Mouse (Mus musculus) layer of hippocampus, postnatal 36 days (tissue): ENCODE data around the gene Dnajc12. TPM values are rescaled to one million over a fixed set of nuclear protein-coding genes. Genes with fewer than 3 reads are reported as not detected.
"Not testable (repeated sequence)": the region's sequence is repeated elsewhere in the genome, so short reads cannot be mapped to it uniquely, and the experiment has no call there.

Experiments
- DNase-seq, 2 experiments: peaks; one replicate each; pipeline ENCODE4 v3.0.0; 2022
- total RNA-seq, 2 experiments: library from RNA; stranded (reverse); gene quantifications; 2 replicates each; pipeline ENCODE4 v1.2.3; 2021

Dnajc12 gene
- total RNA-seq, 2 experiments from 2014 or later: 16.8 to 23.7 TPM

GRCm38 (mm10) chr10:63386444-63386843, 4.2 kb downstream of the Dnajc12 start:
- DNase-seq: peak; percentile 80 to 83

- DNase-seq: no peak
Observed at GRCm38 (mm10) chr10:63386991-63387390, 4.7 kb downstream of the Dnajc12 start.

DNA sequence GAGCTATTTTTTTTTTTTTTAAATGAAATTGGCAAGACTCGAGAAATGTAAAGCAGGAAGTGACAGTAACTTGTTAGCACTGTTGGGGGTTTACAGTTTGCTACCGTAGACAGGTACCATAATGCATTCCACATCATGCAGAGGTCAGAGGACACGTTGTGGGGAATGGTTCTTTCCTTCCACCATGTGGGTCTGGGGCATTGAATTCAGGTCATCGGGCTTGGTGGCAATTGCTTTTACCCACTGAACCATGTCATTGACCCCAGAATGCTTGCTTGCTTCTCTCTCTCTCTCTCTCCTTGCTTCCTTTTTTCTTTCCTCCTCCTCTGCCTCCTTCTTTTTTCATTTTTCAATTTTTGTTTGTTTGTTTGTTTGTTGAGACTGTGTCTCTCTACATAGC, 6.7 kb downstream of the Dnajc12 start:
- DNase-seq: no peak

GRCm38 (mm10) chr10:63396963-63397362, 14.7 kb downstream of the Dnajc12 start:
- no peak for DNase-seq

GRCm38 (mm10) chr10:63402731-63403504, 20.7 kb downstream of the Dnajc12 start:
- DNase-seq: no peak

DNA sequence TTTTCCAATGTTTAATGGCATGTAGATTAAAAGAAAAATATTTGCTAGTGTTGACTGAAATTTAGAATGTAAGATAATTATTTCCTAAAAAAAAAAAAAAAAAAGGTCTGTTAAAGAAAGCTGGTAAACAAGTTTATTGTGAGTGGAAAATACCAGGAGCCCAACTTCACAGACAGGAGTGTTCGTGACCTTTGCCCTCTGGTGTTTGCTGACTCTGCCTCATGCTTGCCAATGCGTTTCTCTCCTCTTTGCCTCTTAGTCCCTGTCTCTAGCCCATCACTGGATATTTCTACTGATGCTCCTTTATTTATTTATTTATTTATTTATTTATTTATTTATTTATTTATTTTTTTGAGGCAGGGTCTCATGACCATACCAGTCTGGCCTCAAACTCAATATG, 21.4 kb downstream of the Dnajc12 start:
- no peak for DNase-seq

DNA sequence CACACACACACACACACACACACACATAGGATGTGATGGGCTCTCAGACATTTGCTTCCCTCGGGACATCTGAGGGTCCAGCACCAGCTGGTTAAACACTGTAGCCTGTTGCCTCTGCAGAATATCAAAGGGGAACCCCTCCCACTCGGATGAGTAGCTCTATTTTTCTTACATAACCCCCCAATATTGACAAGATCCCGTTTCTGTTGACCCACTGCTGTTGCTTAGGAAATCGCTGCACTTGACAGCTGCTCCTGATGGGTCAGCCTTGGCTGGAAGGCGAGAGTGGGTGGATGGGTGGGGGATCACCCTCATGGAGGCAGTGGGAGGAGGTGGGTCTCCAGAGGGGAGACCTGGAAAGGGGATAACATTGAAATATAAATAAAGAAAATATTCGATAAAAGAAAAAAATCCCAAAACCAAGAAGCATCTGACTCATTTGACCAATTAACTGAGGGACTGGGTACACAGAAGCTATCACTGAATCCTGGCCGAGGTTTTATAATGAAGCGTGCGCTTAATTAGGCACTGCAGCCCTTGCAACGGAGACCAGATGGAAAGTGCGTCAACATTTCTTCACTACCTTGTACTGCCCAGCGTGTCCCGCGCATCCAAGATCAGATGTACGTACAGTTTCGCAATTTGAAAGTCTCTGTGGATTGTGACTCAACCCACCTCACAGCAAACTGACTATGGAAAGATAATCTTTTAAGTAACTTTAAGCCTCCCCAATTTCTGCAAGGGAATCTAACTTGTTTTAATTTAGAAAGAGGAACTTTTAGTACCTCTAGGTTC, 28.1 kb downstream of the Dnajc12 start:
- DNase-seq: peak in 1 of 2 experiments; percentile 4

GRCm38 (mm10) chr10:63411674-63412073, 29.4 kb downstream of the Dnajc12 start:
- not testable (repeated sequence) for DNase-seq

- no peak for DNase-seq
Observed at GRCm38 (mm10) chr10:63412756-63413155, 30.5 kb downstream of the Dnajc12 start.

GRCm38 (mm10) chr10:63415287-63415686, 33.0 kb downstream of the Dnajc12 start:
- DNase-seq: no peak

DNA sequence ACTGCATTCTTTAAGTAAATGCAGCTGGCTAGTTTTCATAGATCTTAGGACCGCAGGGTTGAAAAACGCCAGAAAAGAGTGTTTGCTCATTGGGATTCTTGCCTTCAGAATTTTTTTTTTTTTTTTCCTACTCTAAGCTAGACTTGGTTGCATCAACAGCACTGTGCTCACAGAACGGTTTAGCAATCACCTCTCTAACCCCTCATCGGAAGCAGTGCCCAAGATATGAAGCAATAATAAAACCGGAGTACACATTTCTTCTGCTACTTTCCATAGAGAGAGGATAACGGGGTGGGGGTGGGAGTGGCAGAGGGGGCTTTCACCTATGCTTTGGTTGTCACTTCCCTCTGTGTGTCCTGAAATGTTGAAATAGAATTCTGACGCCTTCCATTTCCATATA, 33.6 kb downstream of the Dnajc12 start:
- no peak for DNase-seq

- no peak for DNase-seq
Observed at GRCm38 (mm10) chr10:63417061-63417460, 34.8 kb downstream of the Dnajc12 start.

DNA sequence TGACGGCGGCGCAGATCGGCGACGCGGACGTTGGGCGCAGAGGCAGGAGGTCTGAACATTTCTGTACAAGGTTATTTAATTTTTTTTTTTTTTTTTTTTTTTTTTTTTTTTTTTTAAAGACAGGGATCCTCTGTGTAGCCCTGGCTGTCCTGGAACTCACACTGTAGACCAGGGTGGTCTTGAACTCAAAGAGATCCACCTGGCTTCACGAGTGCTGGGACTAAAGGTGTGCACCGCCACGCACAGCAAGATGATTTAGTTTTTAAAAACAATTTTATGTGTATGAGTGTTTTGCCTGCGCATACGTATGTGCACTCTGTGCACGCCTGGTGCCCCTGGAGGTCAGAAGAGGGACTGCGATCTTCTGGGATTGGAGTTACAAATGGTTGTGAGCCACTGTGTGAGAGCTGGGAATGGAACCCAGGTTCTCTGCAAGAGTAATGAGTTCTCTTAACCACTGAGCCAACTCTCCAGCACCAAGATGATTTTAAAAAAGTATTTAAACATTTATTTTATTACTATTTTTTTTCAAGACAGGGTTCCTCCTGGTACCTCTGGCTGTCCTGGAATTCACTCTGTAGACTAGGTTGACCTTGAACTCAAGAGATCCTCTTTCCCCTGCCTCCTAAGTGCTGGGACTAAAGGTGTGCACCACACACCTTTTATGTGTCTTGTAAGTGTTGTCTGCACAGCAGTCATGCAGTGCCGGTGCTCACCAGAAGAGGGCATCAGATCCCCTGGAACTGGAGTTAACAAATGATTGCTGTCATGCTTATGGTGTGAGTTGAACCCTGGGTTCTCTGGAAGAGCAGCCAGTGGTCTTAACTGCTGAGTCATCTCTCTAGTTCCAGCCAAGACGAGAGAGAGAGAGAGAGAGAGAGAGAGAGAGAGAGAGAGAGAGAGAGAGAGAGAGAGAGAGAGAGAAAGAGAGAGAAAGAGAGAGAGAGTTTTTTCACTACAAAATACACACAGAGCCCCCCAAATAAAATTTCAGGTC, 39.8 kb downstream of the Dnajc12 start, which contains the start of gene Gm7075:
Gene Gm7075 (minus strand): TSS at position 51 of the 997 bp plus-strand sequence.
- DNase-seq: peak in 1 of 2 experiments; percentile 8

DNA sequence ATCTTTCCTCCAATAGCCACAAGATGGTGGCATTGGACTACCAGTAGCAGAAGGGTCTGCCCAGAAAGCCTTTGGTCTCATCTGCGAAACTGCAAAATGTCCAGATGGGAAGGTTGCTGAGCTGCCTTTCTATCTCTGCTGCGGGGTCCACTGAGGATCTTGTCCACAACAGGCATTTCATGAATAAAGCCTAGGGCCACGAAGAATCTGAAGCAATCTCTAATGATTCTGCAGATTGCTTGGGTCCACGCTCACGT, 40.4 kb downstream of the Dnajc12 start:
- DNase-seq: no peak

DNA sequence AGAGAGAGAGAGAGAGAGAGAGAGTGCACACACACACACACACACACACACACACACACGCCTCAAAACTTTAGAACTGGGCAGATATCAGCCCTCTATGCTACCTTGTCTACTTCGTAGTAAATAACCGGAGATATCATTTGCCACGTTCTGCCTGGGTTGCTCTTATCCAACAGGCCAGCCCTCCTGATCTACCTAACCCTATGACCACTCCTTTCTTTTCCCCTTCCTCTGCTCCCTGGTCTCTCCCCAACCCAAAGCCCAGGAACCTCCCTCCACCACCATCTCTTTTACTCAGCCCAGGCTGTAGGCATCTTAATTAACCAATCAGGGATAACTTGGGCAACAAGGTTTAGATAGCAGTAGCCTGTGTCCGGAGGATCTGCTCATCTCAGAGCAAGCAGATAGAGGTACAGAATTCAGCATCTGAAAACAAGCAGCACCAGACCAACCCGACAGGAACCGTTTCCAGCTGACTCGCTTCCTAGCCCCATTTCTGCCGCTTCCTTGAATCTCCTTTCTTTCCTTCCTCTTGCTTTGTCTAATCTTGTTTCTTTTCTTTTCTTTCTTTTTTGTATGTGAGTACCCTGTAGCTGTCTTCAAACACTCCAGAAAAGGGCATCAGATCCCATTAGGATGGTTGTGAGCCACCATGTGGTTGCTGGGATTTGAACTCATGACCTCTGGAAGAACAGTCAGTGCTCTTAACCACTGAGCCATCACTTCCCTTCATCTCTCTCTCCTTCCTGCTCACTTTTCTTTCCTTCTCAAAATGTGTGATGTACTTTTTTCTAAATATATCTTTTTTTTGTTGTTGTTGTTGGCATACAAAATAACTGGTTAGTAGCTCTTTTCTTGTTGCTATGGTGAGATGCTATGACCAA, 41.6 kb downstream of the Dnajc12 start:
- no peak for DNase-seq

- DNase-seq: peak in 1 of 2 experiments; percentile 34
Observed at GRCm38 (mm10) chr10:63424475-63424814, 42.2 kb downstream of the Dnajc12 start.

DNA sequence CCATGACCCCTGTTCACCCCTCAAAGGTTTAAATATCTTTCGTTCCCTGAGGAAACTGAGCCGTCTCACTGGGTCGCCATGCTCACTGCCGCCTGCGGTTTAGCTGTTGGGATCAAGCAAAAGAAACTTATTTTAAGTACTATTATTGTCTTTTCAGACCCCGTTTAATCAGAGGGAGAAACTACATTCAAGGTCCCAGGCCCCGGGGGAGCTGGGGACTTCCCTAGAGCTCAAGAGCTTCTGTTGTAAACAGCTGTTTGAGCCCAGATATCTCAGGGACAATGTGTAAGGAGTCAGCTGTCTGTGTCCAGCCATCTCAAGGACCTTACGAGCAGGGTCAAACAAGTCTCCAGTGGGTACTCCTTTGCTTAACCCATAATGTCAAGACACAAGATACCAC, 44.9 kb downstream of the Dnajc12 start:
- no peak for DNase-seq

- DNase-seq: peak; percentile 11 to 25
Observed at GRCm38 (mm10) chr10:63428243-63429022, 46.2 kb downstream of the Dnajc12 start.

GRCm38 (mm10) chr10:63429023-63429340, 46.7 kb downstream of the Dnajc12 start:
- DNase-seq: no peak

GRCm38 (mm10) chr10:63429380-63429779, 47.1 kb downstream of the Dnajc12 start:
- DNase-seq: peak; percentile 100

DNA sequence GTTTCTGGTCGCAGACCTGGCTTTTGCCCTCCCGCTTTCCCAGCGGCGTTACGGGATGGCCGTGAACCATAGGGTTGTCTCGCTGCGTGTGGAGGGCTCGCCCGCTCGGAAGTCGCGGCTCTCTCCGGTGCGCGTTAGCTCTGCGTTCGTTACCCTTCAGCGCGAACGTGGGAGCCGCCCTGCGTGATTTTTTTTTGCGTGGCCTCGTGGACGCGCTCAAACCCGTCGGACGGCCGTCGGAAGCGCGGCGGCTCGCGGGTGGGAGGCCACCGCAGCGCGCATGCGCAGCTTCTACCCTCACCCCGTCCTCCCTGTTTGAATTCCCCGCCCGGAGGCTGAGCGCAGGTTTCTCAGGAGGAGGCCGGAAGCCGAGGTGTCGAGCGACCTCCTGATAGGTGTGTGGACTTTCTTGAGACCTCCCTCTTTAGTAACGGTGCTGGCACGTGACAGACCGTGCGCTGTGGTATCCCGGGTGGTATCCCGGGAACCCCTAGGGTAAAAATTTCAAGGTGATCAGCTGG, 47.6 kb downstream of the Dnajc12 start, which contains the start of gene Ctnna3:
Gene Ctnna3 (plus strand): TSS at position 314 of the 521 bp plus-strand sequence.
- peak; percentile 79 to 86 for DNase-seq
